Mouse (Mus musculus) neural tube, embryonic 12.5 days (tissue): ENCODE results near the gene Rnf113a1. TPM values are rescaled to one million over a fixed set of nuclear protein-coding genes. Genes with fewer than 3 reads are reported as not detected.
A peak's percentile ranks its signal among the peaks of the same experiment; 100 is the strongest.
"Not testable (repeated sequence)": the region's sequence is repeated elsewhere in the genome, so short reads cannot be mapped to it uniquely, and the experiment has no call there.

Source experiments
- ATAC-seq: fragments of 200-750 bp; cut with Nextera tagmentation; 2 replicates; pipeline ENCODE4 v1.8.0; 2017; ENCODE audit warnings: low read depth, mild to moderate bottlenecking, moderate TSS enrichment, moderate library complexity; ENCODE audit not compliant: low FRiP score
- H3K27ac ChIP-seq: fragments of 300-500 bp; sonication (generic); 2 replicates; pipeline ENCODE4 v1.5.1; 2016
- H3K27me3 ChIP-seq: fragments of 300-500 bp; sonication (generic); replicated peaks from 2 replicates; pipeline ENCODE4 v1.6.1; 2016; ENCODE audit warnings: mild to moderate bottlenecking
- H3K36me3 ChIP-seq: fragments of 300-500 bp; sonication (generic); 2 replicates; pipeline ENCODE4 v1.6.1; 2016; ENCODE audit warnings: mild to moderate bottlenecking
- H3K4me1 ChIP-seq: fragments of 300-500 bp; sonication (generic); 2 replicates; pipeline ENCODE4 v1.6.1; 2016
- H3K4me2 ChIP-seq: fragments of 300-500 bp; sonication (generic); replicated peaks from 2 replicates; pipeline ENCODE4 v1.6.1; 2016; ENCODE audit warnings: mild to moderate bottlenecking
- H3K4me3 ChIP-seq: fragments of 300-500 bp; sonication (generic); 2 replicates; pipeline ENCODE4 v1.5.1; 2016
- H3K9ac ChIP-seq: fragments of 300-500 bp; sonication (generic); 2 replicates; pipeline ENCODE4 v1.6.1; 2016; ENCODE audit warnings: mild to moderate bottlenecking
- H3K9me3 ChIP-seq: fragments of 300-500 bp; sonication (generic); 2 replicates; pipeline ENCODE4 v1.6.1; 2016; ENCODE audit warnings: mild to moderate bottlenecking
- WGBS: fragments of 180-500 bp; shearing (Covaris S2); methylation state at CpG from one replicate; pipeline ENCODE4 v1.1.7; 2016; 5-methylcytosine and 5-hydroxymethylcytosine counted together
- polyA plus RNA-seq: library from polyadenylated mRNA; unstranded; fragments of >200 nt; fragmentation: Nextera tagmentation; extraction: Ambion mirVana; gene quantifications from 2 replicates; pipeline ENCODE4 v1.2.1, GENCODE M21; 2016

The Rnf113a1 gene
- polyA plus RNA-seq: 14.4 and 14.8 TPM in 2 replicates

- peak within 1 kb of the TSS; percentile 59 for H3K9ac ChIP-seq
- 19% methylated on average over 63 of the region's 63 CpGs for WGBS
- no peaks in the 10 kb centered on the region for H3K36me3 ChIP-seq
- peak; percentile 94 for ATAC-seq
- 0 out of 2 replicates have a peak, but pooled peaks cover 2% of the 10 kb centered on the region for H3K4me1 ChIP-seq
- H3K27ac ChIP-seq: no peak within 1 kb of the TSS; the same call in 1 of the 2 replicates
- peak within 1 kb of the TSS; percentile 52 for H3K4me3 ChIP-seq
- H3K4me2 ChIP-seq: peak within 1 kb of the TSS; percentile 60
- no peaks in the 10 kb centered on the region for H3K9me3 ChIP-seq
- no peaks in the 10 kb centered on the region for H3K27me3 ChIP-seq
These were observed at the start of gene Rnf113a1, which contains the start of gene Ndufa1 for GRCm38 (mm10) chrX:37191105-37191743. TSS of gene Rnf113a1 (plus strand) at chrX:37191245. TSS of gene Ndufa1 (minus strand) at chrX:37191163.

GRCm38 (mm10) chrX:37141732-37142131, 49.3 kb upstream of the Rnf113a1 start:
- H3K9me3 ChIP-seq: no peaks in the 10 kb centered on the region
- no peak overlapping the region for H3K27ac ChIP-seq
- H3K9ac ChIP-seq: no peak overlapping the region
- no peak for ATAC-seq
- H3K27me3 ChIP-seq: no peaks in the 10 kb centered on the region
- 89% methylated on average over 3 of the region's 3 CpGs for WGBS
- H3K36me3 ChIP-seq: peaks cover 6% of the 10 kb centered on the region
- H3K4me3 ChIP-seq: no peak overlapping the region
- H3K4me1 ChIP-seq: no peaks in the 10 kb centered on the region
- no peak overlapping the region for H3K4me2 ChIP-seq

- H3K36me3 ChIP-seq, H3K27me3 ChIP-seq, ATAC-seq, H3K9me3 ChIP-seq, H3K9ac ChIP-seq, H3K4me3 ChIP-seq, H3K4me2 ChIP-seq, H3K27ac ChIP-seq, H3K4me1 ChIP-seq: not testable (repeated sequence)
- 33% methylated on average over 1 of the region's 4 CpGs for WGBS
These were observed 46.5 kb upstream of the Rnf113a1 start for GRCm38 (mm10) chrX:37144498-37144897.

GRCm38 (mm10) chrX:37144954-37145353, 46.1 kb upstream of the Rnf113a1 start:
- H3K4me3 ChIP-seq: no peak overlapping the region
- H3K9me3 ChIP-seq: no peaks in the 10 kb centered on the region
- 96% methylated on average over 2 of the region's 2 CpGs for WGBS
- no peak overlapping the region for H3K4me2 ChIP-seq
- no peak overlapping the region for H3K27ac ChIP-seq
- no peak overlapping the region for H3K9ac ChIP-seq
- no peak for ATAC-seq
- H3K36me3 ChIP-seq: peaks cover 6% of the 10 kb centered on the region
- no peaks in the 10 kb centered on the region for H3K4me1 ChIP-seq
- no peaks in the 10 kb centered on the region for H3K27me3 ChIP-seq

GRCm38 (mm10) chrX:37157839-37158238, 33.2 kb upstream of the Rnf113a1 start:
- H3K36me3 ChIP-seq: peaks cover 5% of the 10 kb centered on the region; the same call in 1 of the 2 replicates
- no peak overlapping the region for H3K9ac ChIP-seq
- WGBS: 65% methylated on average over 4 of the region's 4 CpGs
- no peak overlapping the region for H3K4me3 ChIP-seq
- H3K9me3 ChIP-seq: no peaks in the 10 kb centered on the region
- no peak overlapping the region for H3K4me2 ChIP-seq
- no peak for ATAC-seq
- no peaks in the 10 kb centered on the region for H3K4me1 ChIP-seq
- H3K27me3 ChIP-seq: no peaks in the 10 kb centered on the region
- H3K27ac ChIP-seq: no peak overlapping the region

- no peak overlapping the region for H3K27ac ChIP-seq
- ATAC-seq: no peak
These were observed 29.9 kb upstream of the Rnf113a1 start for GRCm38 (mm10) chrX:37161169-37161568.

GRCm38 (mm10) chrX:37163115-37163514, 27.9 kb upstream of the Rnf113a1 start:
- no peak overlapping the region for H3K4me2 ChIP-seq
- H3K4me3 ChIP-seq: no peak overlapping the region
- H3K36me3 ChIP-seq: no peaks in the 10 kb centered on the region
- no peaks in the 10 kb centered on the region for H3K4me1 ChIP-seq
- ATAC-seq: no peak
- WGBS: 74% methylated on average over 18 of the region's 18 CpGs
- no peak overlapping the region for H3K9ac ChIP-seq
- H3K9me3 ChIP-seq: no peaks in the 10 kb centered on the region
- H3K27me3 ChIP-seq: no peaks in the 10 kb centered on the region
- no peak overlapping the region for H3K27ac ChIP-seq

More at GRCm38 (mm10) chrX:37161169-37161568, 29.9 kb upstream of the Rnf113a1 start:
- H3K9me3 ChIP-seq: no peaks in the 10 kb centered on the region
- no peak overlapping the region for H3K4me3 ChIP-seq
- no peak overlapping the region for H3K9ac ChIP-seq
- H3K4me1 ChIP-seq: no peaks in the 10 kb centered on the region
- no peak overlapping the region for H3K4me2 ChIP-seq
- no peaks in the 10 kb centered on the region for H3K36me3 ChIP-seq
- 83% methylated on average over 10 of the region's 10 CpGs for WGBS
- no peaks in the 10 kb centered on the region for H3K27me3 ChIP-seq

GRCm38 (mm10) chrX:37167085-37167484, 24.0 kb upstream of the Rnf113a1 start:
- no peak overlapping the region for H3K4me3 ChIP-seq
- WGBS: 42% methylated on average over 3 of the region's 3 CpGs
- no peaks in the 10 kb centered on the region for H3K36me3 ChIP-seq
- no peak overlapping the region for H3K9ac ChIP-seq
- no peak for ATAC-seq
- H3K27me3 ChIP-seq: no peaks in the 10 kb centered on the region
- no peaks in the 10 kb centered on the region for H3K4me1 ChIP-seq
- H3K9me3 ChIP-seq: no peaks in the 10 kb centered on the region
- H3K27ac ChIP-seq: no peak overlapping the region
- H3K4me2 ChIP-seq: no peak overlapping the region

- Histone ChIP-seq H3K9ac (no peak within 1 kb of the TSS), H3K4me2 (no peak within 1 kb of the TSS), H3K36me3 (no peaks in the 10 kb centered on the region), H3K27me3 (no peaks in the 10 kb centered on the region), H3K4me1 (no peaks in the 10 kb centered on the region), H3K27ac (no peak within 1 kb of the TSS), H3K9me3 (no peaks in the 10 kb centered on the region), H3K4me3 (no peak within 1 kb of the TSS)
- ATAC-seq: no peak
- 49% methylated on average over 5 of the region's 5 CpGs for WGBS
These were observed 22.3 kb upstream of the Rnf113a1 start, which contains the start of gene Akap14 for GRCm38 (mm10) chrX:37168742-37169141. TSS of gene Akap14 (minus strand) at chrX:37168842.

GRCm38 (mm10) chrX:37184401-37184800, 6.6 kb upstream of the Rnf113a1 start:
- H3K4me1 ChIP-seq, H3K4me3 ChIP-seq, H3K27me3 ChIP-seq, H3K4me2 ChIP-seq, H3K9me3 ChIP-seq, ATAC-seq, H3K36me3 ChIP-seq, H3K27ac ChIP-seq, H3K9ac ChIP-seq: not testable (repeated sequence)
- 68% methylated on average over 7 of the region's 8 CpGs for WGBS

GRCm38 (mm10) chrX:37190755-37191104, 315 bp upstream of the Rnf113a1 start:
- Histone ChIP-seq H3K9me3 (no peaks in the 10 kb centered on the region), H3K9ac (peak overlapping the region; percentile 59), H3K4me1 (0 out of 2 replicates have a peak, but pooled peaks cover 2% of the 10 kb centered on the region), H3K4me3 (peak overlapping the region; percentile 52), H3K36me3 (no peaks in the 10 kb centered on the region), H3K27ac (no peak overlapping the region), H3K4me2 (peak overlapping the region; percentile 60), H3K27me3 (no peaks in the 10 kb centered on the region)
- ATAC-seq: no peak
- 18% methylated on average over 20 of the region's 20 CpGs for WGBS

- Histone ChIP-seq H3K27ac (no peak overlapping the region), H3K4me1 (0 out of 2 replicates have a peak, but pooled peaks cover 2% of the 10 kb centered on the region), H3K36me3 (no peaks in the 10 kb centered on the region), H3K27me3 (no peaks in the 10 kb centered on the region), H3K9me3 (no peaks in the 10 kb centered on the region), H3K4me2 (peak overlapping the region; percentile 60), H3K9ac (peak overlapping the region; percentile 59), H3K4me3 (peak overlapping the region; percentile 52)
- peak; percentile 34 for ATAC-seq
- 28% methylated on average over 28 of the region's 28 CpGs for WGBS
These were observed 817 bp downstream of the Rnf113a1 start for GRCm38 (mm10) chrX:37191744-37192379.
